Mouse (Mus musculus): ENCODE data around the gene Sept9. TPM values are rescaled to one million over a fixed set of nuclear protein-coding genes. Genes with fewer than 3 reads are reported as not detected.
A peak's percentile ranks its signal among the peaks of the same experiment; 100 is the strongest.

Sept9 gene
- polyA plus RNA-seq, 1 experiment = 12.2 TPM

- Histone ChIP-seq H3K4me3 (ENCODE audit: control insufficient read depth, low read depth, low read length) (no peak overlapping the region), H3K4me1 (ENCODE audit: control insufficient read depth, insufficient read depth, low read length) (peaks cover 21% of the 10 kb centered on the region), H3K27me3 (ENCODE audit: control insufficient read depth, insufficient read depth, low read length) (no peaks in the 10 kb centered on the region), H3K27ac (ENCODE audit: control insufficient read depth, insufficient read depth, low read depth, low read length) (peak overlapping the region; percentile 23; the same call in 1 of the 2 replicates), H3K36me3 (ENCODE audit: control insufficient read depth, insufficient read depth, low read length) (no peaks in the 10 kb centered on the region)
- TF ChIP-seq CTCF (IDR thresholded peaks at IDR 0.05; ENCODE audit: control insufficient read depth, insufficient read depth, insufficient replicate concordance, low read depth, low read length) = no peak
- no peak for TF ChIP-seq POLR2A (IDR thresholded peaks at IDR 0.05; ENCODE audit: control insufficient read depth, low read depth, low read length)
Observed at GRCm38 (mm10) chr11:117283048-117283888, 83.8 kb downstream of the Sept9 start.

GRCm38 (mm10) chr11:117283889-117284450 is 84.5 kb downstream of the Sept9 start:
- Histone ChIP-seq H3K4me1 (ENCODE audit: control insufficient read depth, insufficient read depth, low read length) (peaks cover 16% of the 10 kb centered on the region), H3K36me3 (ENCODE audit: control insufficient read depth, insufficient read depth, low read length) (no peaks in the 10 kb centered on the region), H3K4me3 (ENCODE audit: control insufficient read depth, low read depth, low read length) (no peak overlapping the region), H3K27me3 (ENCODE audit: control insufficient read depth, insufficient read depth, low read length) (no peaks in the 10 kb centered on the region), H3K27ac (ENCODE audit: control insufficient read depth, insufficient read depth, low read depth, low read length) (no peak overlapping the region)
- TF ChIP-seq POLR2A (IDR thresholded peaks at IDR 0.05; ENCODE audit: control insufficient read depth, low read depth, low read length) = no peak
- TF ChIP-seq CTCF (IDR thresholded peaks at IDR 0.05; ENCODE audit: control insufficient read depth, insufficient read depth, insufficient replicate concordance, low read depth, low read length) = no peak

- H3K4me3 ChIP-seq (ENCODE audit: control insufficient read depth, low read depth, low read length) = no peak overlapping the region
- H3K36me3 ChIP-seq (ENCODE audit: control insufficient read depth, insufficient read depth, low read length) = no peaks in the 10 kb centered on the region
- peaks cover 14% of the 10 kb centered on the region for H3K4me1 ChIP-seq (ENCODE audit: control insufficient read depth, insufficient read depth, low read length)
- TF ChIP-seq CTCF (IDR thresholded peaks at IDR 0.05; ENCODE audit: control insufficient read depth, insufficient read depth, insufficient replicate concordance, low read depth, low read length) = no peak
- no peak for TF ChIP-seq POLR2A (IDR thresholded peaks at IDR 0.05; ENCODE audit: control insufficient read depth, low read depth, low read length)
- peak overlapping the region; percentile 54 for H3K27ac ChIP-seq (ENCODE audit: control insufficient read depth, insufficient read depth, low read depth, low read length)
- H3K27me3 ChIP-seq (ENCODE audit: control insufficient read depth, insufficient read depth, low read length) = no peaks in the 10 kb centered on the region
Observed at GRCm38 (mm10) chr11:117284721-117285605, 85.5 kb downstream of the Sept9 start.

GRCm38 (mm10) chr11:117285606-117285931 is 86.1 kb downstream of the Sept9 start:
- Histone ChIP-seq H3K27ac (ENCODE audit: control insufficient read depth, insufficient read depth, low read depth, low read length) (peak overlapping the region; percentile 54), H3K27me3 (ENCODE audit: control insufficient read depth, insufficient read depth, low read length) (no peaks in the 10 kb centered on the region), H3K4me3 (ENCODE audit: control insufficient read depth, low read depth, low read length) (no peak overlapping the region), H3K4me1 (ENCODE audit: control insufficient read depth, insufficient read depth, low read length) (peaks cover 12% of the 10 kb centered on the region), H3K36me3 (ENCODE audit: control insufficient read depth, insufficient read depth, low read length) (no peaks in the 10 kb centered on the region)
- no peak for TF ChIP-seq POLR2A (IDR thresholded peaks at IDR 0.05; ENCODE audit: control insufficient read depth, low read depth, low read length)
- TF ChIP-seq CTCF (IDR thresholded peaks at IDR 0.05; ENCODE audit: control insufficient read depth, insufficient read depth, insufficient replicate concordance, low read depth, low read length) = no peak

- Histone ChIP-seq H3K27me3 (ENCODE audit: control insufficient read depth, insufficient read depth, low read length) (no peaks in the 10 kb centered on the region), H3K4me1 (ENCODE audit: control insufficient read depth, insufficient read depth, low read length) (peaks cover 12% of the 10 kb centered on the region), H3K36me3 (ENCODE audit: control insufficient read depth, insufficient read depth, low read length) (no peaks in the 10 kb centered on the region), H3K27ac (ENCODE audit: control insufficient read depth, insufficient read depth, low read depth, low read length) (no peak overlapping the region), H3K4me3 (ENCODE audit: control insufficient read depth, low read depth, low read length) (no peak overlapping the region)
- no peak for TF ChIP-seq CTCF (IDR thresholded peaks at IDR 0.05; ENCODE audit: control insufficient read depth, insufficient read depth, insufficient replicate concordance, low read depth, low read length)
- TF ChIP-seq POLR2A (IDR thresholded peaks at IDR 0.05; ENCODE audit: control insufficient read depth, low read depth, low read length) = no peak
Observed at GRCm38 (mm10) chr11:117287792-117288191, 88.3 kb downstream of the Sept9 start.

- H3K27me3 ChIP-seq (ENCODE audit: control insufficient read depth, insufficient read depth, low read length) = no peaks in the 10 kb centered on the region
- H3K36me3 ChIP-seq (ENCODE audit: control insufficient read depth, insufficient read depth, low read length) = no peaks in the 10 kb centered on the region
- no peak overlapping the region for H3K27ac ChIP-seq (ENCODE audit: control insufficient read depth, insufficient read depth, low read depth, low read length)
- peaks cover 10% of the 10 kb centered on the region for H3K4me1 ChIP-seq (ENCODE audit: control insufficient read depth, insufficient read depth, low read length)
- no peak for TF ChIP-seq POLR2A (IDR thresholded peaks at IDR 0.05; ENCODE audit: control insufficient read depth, low read depth, low read length)
- no peak for TF ChIP-seq CTCF (IDR thresholded peaks at IDR 0.05; ENCODE audit: control insufficient read depth, insufficient read depth, insufficient replicate concordance, low read depth, low read length)
- no peak overlapping the region for H3K4me3 ChIP-seq (ENCODE audit: control insufficient read depth, low read depth, low read length)
Observed at GRCm38 (mm10) chr11:117288765-117289164, 89.3 kb downstream of the Sept9 start.
